Mouse (Mus musculus) liver, embryonic 14.5 days (tissue): Measurements from ENCODE around the gene Bak1. TPM values are rescaled to one million over a fixed set of nuclear protein-coding genes. Genes with fewer than 3 reads are reported as not detected.
A peak's percentile ranks its signal among the peaks of the same experiment; 100 is the strongest.

Experiments used
- ATAC-seq: fragments of 200-750 bp; cut with Nextera tagmentation; 2 replicates; pipeline ENCODE4 v1.8.0; 2017; ENCODE audit warnings: moderate number of reproducible peaks, mild to moderate bottlenecking, moderate library complexity; ENCODE audit not compliant: insufficient read depth
- DNase-seq, 3 experiments: peaks; one replicate each; pipeline ENCODE4 v3.0.0-alpha.2; 2012 to 2013; ENCODE audit warnings: low read depth in 3 of 3, low spot score in 3 of 3
- H3K27ac ChIP-seq: fragments of 300-500 bp; sonication (generic); 2 replicates; pipeline ENCODE4 v1.5.1; 2014; ENCODE audit warnings: moderate library complexity, mild to moderate bottlenecking, control low read depth, inconsistent platforms
- H3K27me3 ChIP-seq: fragments of 300-500 bp; sonication (generic); 2 replicates; pipeline ENCODE4 v1.6.1; 2014; ENCODE audit warnings: mild to moderate bottlenecking, low read length, moderate library complexity; ENCODE audit not compliant: control insufficient read depth, insufficient read depth
- H3K36me3 ChIP-seq: fragments of 300-500 bp; sonication (generic); replicated peaks from 2 replicates; pipeline ENCODE4 v1.6.1; 2014; ENCODE audit warnings: low read depth; ENCODE audit not compliant: control insufficient read depth, insufficient read depth
- H3K4me1 ChIP-seq, 2 experiments: fragments of 200-500 bp in 1 of 2; fragments of 300-500 bp in 1 of 2; sonication (generic) in 1 of 2; replicated peaks; 2 replicates each; pipeline ENCODE4 v1.6.1; 2012 to 2014; ENCODE audit warnings: antibody characterized with exemption in 1 of 2, inconsistent platforms in 1 of 2, low read length in 1 of 2; ENCODE audit not compliant: control insufficient read depth in 2 of 2, insufficient read depth in 2 of 2
- H3K4me2 ChIP-seq: fragments of 300-500 bp; sonication (generic); 2 replicates; pipeline ENCODE4 v1.6.1; 2014; ENCODE audit warnings: low read depth, mild to moderate bottlenecking, control low read depth, moderate library complexity
- H3K4me3 ChIP-seq, 2 experiments: fragments of 200-500 bp in 1 of 2; fragments of 300-500 bp in 1 of 2; sonication (generic) in 1 of 2; 2 replicates each; pipeline ENCODE4 v1.5.1; 2012 to 2014; ENCODE audit warnings: low read depth in 2 of 2, low read length in 2 of 2, mild to moderate bottlenecking in 2 of 2, control low read depth in 1 of 2, inconsistent platforms in 1 of 2, moderate library complexity in 1 of 2; ENCODE audit not compliant: insufficient read depth in 1 of 2
- H3K9ac ChIP-seq: fragments of 300-500 bp; sonication (generic); replicated peaks from 2 replicates; pipeline ENCODE4 v1.6.1; 2014; ENCODE audit warnings: mild to moderate bottlenecking, control low read depth, moderate library complexity
- H3K9me3 ChIP-seq: fragments of 300-500 bp; sonication (generic); 2 replicates; pipeline ENCODE4 v1.6.1; 2016; ENCODE audit warnings: low read length, mixed read lengths; ENCODE audit not compliant: control insufficient read depth
- CTCF ChIP-seq: IDR thresholded peaks from 2 replicates; pipeline ENCODE4 v1.5.1; 2016; ENCODE audit warnings: antibody characterized with exemption, low read depth, control low read depth
- EP300 ChIP-seq: IDR thresholded peaks from 2 replicates; pipeline ENCODE4 v1.6.1; 2016; ENCODE audit warnings: antibody characterized with exemption, low read depth
- WGBS: fragments of 180-500 bp; shearing (Covaris S2); extraction: QIAGEN DNeasy Blood & Tissue Kit; methylation state at CpG from one replicate; pipeline ENCODE4 v1.1.7; 2014; ENCODE audit not compliant: insufficient replicate concordance; 5-methylcytosine and 5-hydroxymethylcytosine counted together
- polyA plus RNA-seq, 2 experiments: library from polyadenylated mRNA; depleted of rRNA in 1 of 2; stranded (reverse) in 1 of 2; unstranded in 1 of 2; fragments of >200 nt; fragmentation: Nextera tagmentation in 1 of 2; extraction: Ambion mirVana in 1 of 2; gene quantifications; 2 replicates each; pipeline versions ENCODE4 v1.2.1 to v1.2.3; 2012 to 2014

Bak1 gene
- polyA plus RNA-seq, 2 experiments: 5.8 to 16.1 TPM

GRCm38 (mm10) chr17:26971247-26971905 lies 57.4 kb downstream of the Bak1 start:
- ATAC-seq: no peak
- Histone ChIP-seq H3K9ac (no peak overlapping the region), H3K4me3 (no peak overlapping the region), H3K9me3 (no peaks in the 10 kb centered on the region), H3K4me1 (peaks cover 7 to 8% of the 10 kb centered on the region in 2 experiments), H3K27ac (no peak overlapping the region), H3K4me2 (peak overlapping the region; percentile 83), H3K36me3 (peaks cover 6% of the 10 kb centered on the region), H3K27me3 (no peaks in the 10 kb centered on the region)
- WGBS: 63% methylated on average over 8 of the region's 8 CpGs
- TF ChIP-seq EP300 (no peak), CTCF (no peak)
- no peak for DNase-seq

DNA sequence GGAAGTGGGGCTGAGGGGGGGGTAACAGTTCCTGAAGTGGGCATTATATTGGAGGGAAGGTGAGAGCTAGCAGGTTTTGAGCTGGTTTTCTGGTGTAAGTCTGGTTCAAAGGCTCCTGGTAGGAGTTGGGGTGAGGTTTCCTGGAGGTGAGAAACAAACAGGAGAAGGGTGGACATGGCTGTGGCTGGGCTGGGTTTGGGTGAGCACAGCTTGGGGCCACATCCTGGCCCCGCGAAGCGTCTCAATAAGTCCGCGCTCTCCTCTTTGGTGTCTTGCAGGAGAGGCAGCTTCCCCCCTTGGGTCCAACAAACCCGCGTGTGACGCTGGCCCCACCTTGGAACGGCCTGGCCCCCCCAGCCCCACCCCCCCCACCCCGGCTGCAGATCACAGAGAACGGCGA lies 58.6 kb downstream of the Bak1 start:
- ATAC-seq (no peak), DNase-seq (no peak)
- Histone ChIP-seq H3K36me3 (peaks cover 2% of the 10 kb centered on the region), H3K4me2 (no peak overlapping the region), H3K27ac (no peak overlapping the region), H3K27me3 (no peaks in the 10 kb centered on the region), H3K4me3 (no peak overlapping the region), H3K9ac (no peak overlapping the region), H3K9me3 (no peaks in the 10 kb centered on the region), H3K4me1 (peaks cover 7 to 8% of the 10 kb centered on the region in 2 experiments)
- 54% methylated on average over 12 of the region's 12 CpGs for WGBS
- TF ChIP-seq EP300 (no peak), CTCF (no peak)

Other genes starting within 250 kb of the Bak1 start
- gene Bnip1, start 247.9 kb downstream of the Bak1 start, polyA plus RNA-seq (2012; rRNA removed): 10.5 and 13.7 TPM in 2 replicates
- 15.0 and 18.8 TPM in 2 replicates for gene Bnip1, start 247.9 kb downstream of the Bak1 start, polyA plus RNA-seq (2014; fragmentation: Nextera tagmentation; extraction: Ambion mirVana)
- gene Nkx2-5, start 184.0 kb downstream of the Bak1 start, polyA plus RNA-seq (2012; rRNA removed): not detected in 2 replicates
- gene Nkx2-5, start 184.0 kb downstream of the Bak1 start, polyA plus RNA-seq (2014; fragmentation: Nextera tagmentation; extraction: Ambion mirVana): not detected in 2 replicates
- gene Kifc5b, start 111.9 kb downstream of the Bak1 start, polyA plus RNA-seq (2012; rRNA removed): 12.2 and 13.8 TPM in 2 replicates
- gene Kifc5b, start 111.9 kb downstream of the Bak1 start, polyA plus RNA-seq (2014; fragmentation: Nextera tagmentation; extraction: Ambion mirVana): 2.7 and 3.3 TPM in 2 replicates
- 6.3 and 6.4 TPM in 2 replicates for gene Phf1, start 96.0 kb downstream of the Bak1 start, polyA plus RNA-seq (2012; rRNA removed)
- gene Phf1, start 96.0 kb downstream of the Bak1 start, polyA plus RNA-seq (2014; fragmentation: Nextera tagmentation; extraction: Ambion mirVana): 0.94 and 1.7 TPM in 2 replicates
- 53.0 and 53.5 TPM in 2 replicates for gene Cuta, start 89.4 kb downstream of the Bak1 start, polyA plus RNA-seq (2012; rRNA removed)
- 82.5 and 86.8 TPM in 2 replicates for gene Cuta, start 89.4 kb downstream of the Bak1 start, polyA plus RNA-seq (2014; fragmentation: Nextera tagmentation; extraction: Ambion mirVana)
- gene Syngap1, start 87.8 kb downstream of the Bak1 start, polyA plus RNA-seq (2012; rRNA removed): 3.4 TPM in 2 replicates
- 0.08 and 0.13 TPM in 2 replicates for gene Syngap1, start 87.8 kb downstream of the Bak1 start, polyA plus RNA-seq (2014; fragmentation: Nextera tagmentation; extraction: Ambion mirVana)
- gene Zbtb9, start 55.8 kb downstream of the Bak1 start, polyA plus RNA-seq (2012; rRNA removed): 3.1 and 4.0 TPM in 2 replicates
- gene Zbtb9, start 55.8 kb downstream of the Bak1 start, polyA plus RNA-seq (2014; fragmentation: Nextera tagmentation; extraction: Ambion mirVana): 2.6 and 3.4 TPM in 2 replicates
- gene Itpr3, start 28.3 kb upstream of the Bak1 start, polyA plus RNA-seq (2012; rRNA removed): 0.96 and 1.00 TPM in 2 replicates
- 0.53 and 0.75 TPM in 2 replicates for gene Itpr3, start 28.3 kb upstream of the Bak1 start, polyA plus RNA-seq (2014; fragmentation: Nextera tagmentation; extraction: Ambion mirVana)
- 73.6 and 129 TPM in 2 replicates for gene Uqcc2, start 104.9 kb upstream of the Bak1 start, polyA plus RNA-seq (2012; rRNA removed)
- gene Uqcc2, start 104.9 kb upstream of the Bak1 start, polyA plus RNA-seq (2014; fragmentation: Nextera tagmentation; extraction: Ambion mirVana): 204 and 208 TPM in 2 replicates
- 0.02 TPM in 1 of 2 replicates, not detected in the other for gene Ip6k3, start 138.8 kb upstream of the Bak1 start, polyA plus RNA-seq (2012; rRNA removed)
- gene Ip6k3, start 138.8 kb upstream of the Bak1 start, polyA plus RNA-seq (2014; fragmentation: Nextera tagmentation; extraction: Ambion mirVana): 0.04 TPM in 1 of 2 replicates, not detected in the other
- 15.5 and 16.4 TPM in 2 replicates for gene Lemd2, start 175.5 kb upstream of the Bak1 start, polyA plus RNA-seq (2012; rRNA removed)
- gene Lemd2, start 175.5 kb upstream of the Bak1 start, polyA plus RNA-seq (2014; fragmentation: Nextera tagmentation; extraction: Ambion mirVana): 3.1 and 3.7 TPM in 2 replicates